Mouse (Mus musculus): ENCODE data around the gene Sertad2.

DNA sequence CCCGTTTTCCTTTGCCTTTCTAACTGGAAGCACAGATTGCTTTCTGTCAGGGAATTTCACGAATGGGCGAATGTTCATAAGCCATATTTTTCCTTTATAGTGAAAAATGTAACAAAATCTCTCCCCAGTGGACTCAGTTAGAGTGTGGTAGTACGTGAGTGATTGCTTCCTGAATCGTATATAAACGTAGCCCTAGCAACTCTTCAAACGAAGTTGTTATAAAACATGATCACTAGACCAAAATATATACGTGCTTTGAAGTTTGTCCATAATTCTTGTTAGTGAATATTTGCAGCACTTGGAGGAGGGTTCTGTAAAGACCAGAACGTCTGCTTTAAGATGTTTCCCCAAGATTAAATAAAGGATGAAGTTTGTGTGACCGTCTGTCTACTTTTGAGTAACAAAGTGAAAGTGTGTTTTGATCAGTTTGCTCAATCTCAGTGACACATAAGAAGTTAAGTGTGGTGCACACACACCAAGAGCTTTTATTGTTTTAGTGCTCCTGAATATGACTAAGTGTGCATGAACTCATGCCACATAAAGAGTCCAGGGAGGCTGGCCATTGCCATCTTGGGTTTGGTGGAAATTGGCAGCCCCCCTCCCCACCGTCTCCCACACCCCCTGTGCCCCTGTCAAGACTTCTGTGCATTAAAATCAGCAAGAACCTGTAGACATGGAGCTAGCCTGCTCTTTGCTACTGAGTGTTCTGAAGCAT is 16.3 kb downstream of the Sertad2 start:
- TF ChIP-seq CTCF (IDR thresholded peaks at IDR 0.05; ENCODE audit: borderline replicate concordance, extremely low read depth, insufficient read depth, insufficient read length) (no peak), POLR2A (IDR thresholded peaks at IDR 0.05; ENCODE audit: borderline replicate concordance, extremely low read depth, insufficient read depth, insufficient read length, poor library complexity, severe bottlenecking) (no peak)
